Mouse (Mus musculus) thymus, postnatal 25 days (tissue): ENCODE measurements around the gene Glis2.

ENCODE experiments used
- DNase-seq: peaks from one replicate; pipeline ENCODE4 v3.0.0; 2022

Gene Glis2

DNA sequence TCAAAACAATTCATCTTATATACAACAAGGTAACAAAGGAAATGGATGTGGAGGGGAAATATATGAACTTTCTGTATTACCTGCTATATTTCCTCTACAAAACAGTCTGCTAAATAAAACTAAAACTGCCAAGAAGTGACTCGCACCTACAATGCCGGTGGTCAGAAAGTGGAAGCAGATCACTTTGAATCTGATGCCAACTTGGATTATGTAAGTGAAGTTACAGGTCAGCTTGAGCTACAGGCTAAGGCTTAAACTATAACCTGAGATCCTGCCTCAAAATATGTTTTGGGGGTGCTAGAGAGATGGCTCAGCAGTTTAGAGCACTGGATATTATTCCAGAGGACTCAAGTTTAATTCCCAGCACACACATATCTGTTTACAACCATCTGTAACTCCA is 71.2 kb downstream of the Glis2 start:
- no peak for DNase-seq

DNA sequence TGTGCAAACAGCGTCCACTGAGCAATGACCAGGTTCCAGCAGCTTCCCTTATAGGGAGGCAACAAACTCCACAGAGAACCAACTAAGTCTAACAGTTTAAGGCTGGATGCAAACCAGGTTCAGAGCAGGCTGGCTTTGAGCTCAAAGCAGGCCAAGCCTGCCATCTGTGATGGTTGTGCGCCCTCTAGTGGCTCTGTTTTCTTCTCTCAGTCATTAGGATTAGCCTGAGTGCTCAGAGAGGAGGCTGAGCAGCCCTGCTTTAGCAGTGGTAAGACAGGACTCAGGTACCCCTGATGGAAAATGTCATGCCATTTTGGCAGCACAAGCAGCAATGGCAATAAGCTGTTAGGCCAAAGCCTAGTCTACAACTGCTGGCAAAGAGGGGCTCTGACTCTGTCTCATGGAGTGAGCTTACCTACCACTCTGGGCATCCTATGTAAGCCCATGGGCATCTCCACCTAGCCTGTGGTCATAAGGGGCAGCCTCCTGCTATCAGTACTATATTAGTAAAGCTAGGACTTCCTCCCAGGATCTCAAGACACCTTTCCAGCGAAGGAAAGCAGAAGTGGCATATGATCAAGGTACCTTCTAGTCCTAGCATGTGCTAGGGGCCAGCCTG is 72.8 kb downstream of the Glis2 start:
- DNase-seq: peak; percentile 84

DNA sequence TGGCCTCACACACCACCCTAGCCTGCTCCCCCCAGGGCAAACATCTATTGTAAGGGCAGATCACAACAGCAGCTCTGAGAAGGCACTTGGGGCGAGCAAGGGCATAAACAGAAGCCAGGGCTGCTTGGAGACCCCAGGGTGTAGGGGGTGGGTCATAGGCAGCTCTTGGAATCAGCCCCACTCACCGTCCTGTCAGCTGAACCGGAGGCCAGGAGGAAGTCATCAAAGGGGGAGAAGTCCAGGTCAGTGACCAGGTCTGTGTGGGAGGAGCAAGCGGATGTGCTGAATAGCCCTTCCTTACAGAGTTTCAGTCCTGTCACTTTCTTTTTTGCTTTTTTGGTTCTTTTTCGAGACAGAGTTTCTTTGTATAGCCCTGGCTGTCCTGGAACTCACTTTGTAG is 75.8 kb downstream of the Glis2 start:
- no peak for DNase-seq

DNA sequence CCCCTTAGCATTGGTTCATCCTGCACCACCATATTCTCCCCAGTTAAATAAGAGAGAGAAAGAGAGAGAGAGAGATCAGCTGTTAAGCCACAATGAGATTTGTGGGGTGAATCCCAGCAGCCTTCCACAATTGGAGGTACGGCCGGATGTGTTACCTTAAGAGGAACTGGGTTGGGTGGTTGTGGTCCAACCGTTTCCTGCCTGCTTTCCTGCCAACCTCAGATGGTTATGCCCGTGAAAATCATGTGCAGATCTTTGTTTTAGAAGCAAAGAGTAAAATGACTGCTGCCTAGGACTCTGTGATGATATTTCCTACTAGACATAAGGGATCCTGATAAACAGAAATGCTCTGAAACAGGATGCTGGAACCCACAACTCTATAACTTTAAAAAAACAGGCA is 79.6 kb downstream of the Glis2 start:
- DNase-seq: peak; percentile 77
